Mouse (Mus musculus) urinary bladder, postnatal 14 days (tissue): ENCODE results near the gene Kat5.

Source experiments
- DNase-seq: peaks from one replicate; pipeline ENCODE4 v3.0.0; 2021; ENCODE audit warnings: low spot score

Kat5 gene

DNA sequence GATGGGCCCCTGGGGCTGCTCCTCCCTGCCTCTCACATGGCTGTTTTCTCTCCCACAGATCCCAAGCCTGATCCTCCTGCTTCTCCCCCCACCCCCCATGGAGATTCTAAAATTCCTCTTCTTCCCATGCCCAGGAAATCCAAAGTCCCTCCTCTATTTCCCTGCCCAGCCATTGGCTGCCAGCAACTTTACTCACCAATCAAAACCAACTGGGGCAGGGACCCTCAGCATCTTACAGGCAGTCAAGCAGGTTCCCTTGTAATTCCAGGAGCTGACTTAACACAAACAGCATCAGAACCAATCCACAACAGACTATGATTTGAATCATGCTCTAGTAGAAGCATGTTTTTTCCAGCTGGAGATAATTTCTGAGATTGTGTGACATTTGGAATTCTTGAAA is 19.9 kb upstream of the Kat5 start:
- no peak for DNase-seq

DNA sequence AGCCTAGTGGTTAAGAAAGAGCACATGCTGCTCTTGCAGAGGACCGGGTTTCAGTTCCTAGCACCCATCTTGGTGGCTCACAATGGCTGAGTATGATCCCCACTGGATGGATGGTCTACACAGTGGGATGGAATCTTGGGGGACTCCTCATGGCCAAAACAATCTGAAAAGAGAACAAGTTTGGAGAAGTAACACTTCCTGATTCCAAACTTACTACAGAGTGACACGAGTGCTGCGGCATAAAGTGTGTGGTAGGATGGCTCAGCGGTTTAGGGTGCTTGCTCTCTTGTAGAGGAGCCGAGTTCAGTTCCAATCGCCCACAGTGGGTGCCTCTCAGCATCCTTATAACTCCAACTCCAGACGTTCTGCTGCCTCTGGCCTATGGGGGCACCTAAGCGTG is 15.3 kb upstream of the Kat5 start:
- no peak for DNase-seq

DNA sequence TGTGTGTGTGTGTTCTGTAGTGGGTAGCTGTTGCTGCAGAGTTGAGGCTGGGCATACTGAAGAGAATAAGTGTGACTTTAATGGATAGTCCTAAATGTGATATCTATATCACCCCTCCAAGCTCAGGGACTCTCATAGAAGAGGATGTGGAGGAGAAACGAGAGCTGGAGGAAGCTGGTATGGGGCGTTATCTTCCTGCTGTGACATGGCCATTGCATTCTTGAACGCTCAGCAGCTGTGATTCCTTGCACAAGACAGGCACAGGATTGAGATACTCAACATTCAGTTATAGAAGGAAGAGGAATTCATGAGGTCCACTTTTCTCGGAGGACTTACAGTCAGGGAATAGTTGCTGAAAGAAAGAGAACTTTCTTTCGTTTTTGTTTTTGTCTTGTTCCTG is 11.8 kb upstream of the Kat5 start:
- no peak for DNase-seq

DNA sequence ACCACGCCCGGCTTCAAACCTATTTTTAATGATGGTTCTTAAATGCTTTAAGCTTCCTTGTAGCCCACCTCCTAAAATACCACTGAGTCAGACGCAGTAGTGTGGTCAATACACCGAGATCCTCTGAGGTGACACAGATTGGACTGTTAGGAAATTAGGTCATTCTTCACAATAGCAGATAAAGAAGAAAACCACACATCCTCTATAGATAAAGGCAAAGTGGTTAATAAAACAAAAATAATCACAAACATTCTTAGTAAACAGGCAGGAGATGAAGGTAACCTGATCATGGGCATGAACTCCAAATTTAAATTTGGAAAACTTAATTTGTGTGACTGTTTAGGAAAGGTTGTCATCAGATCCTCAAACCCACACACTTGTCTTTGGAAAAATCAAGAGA is 10.0 kb upstream of the Kat5 start:
- DNase-seq = no peak

DNA sequence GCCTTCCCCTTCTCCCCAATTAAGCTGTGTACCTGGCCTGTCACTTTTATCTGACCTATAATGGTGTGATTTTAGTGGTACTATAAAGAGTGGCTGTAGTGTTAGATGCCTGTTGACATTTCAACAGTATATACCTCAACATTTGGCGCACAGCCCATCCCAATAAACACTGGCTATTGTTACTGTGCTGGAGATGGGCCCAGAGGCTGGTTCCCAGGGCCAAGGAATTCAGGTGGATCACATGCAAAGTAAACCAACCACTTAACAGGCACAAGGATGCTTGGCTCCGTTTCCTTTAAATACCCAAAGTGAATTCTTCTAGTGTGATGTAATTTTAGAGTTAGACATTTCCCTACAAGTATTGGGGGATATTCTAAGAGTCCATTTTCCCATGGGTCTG is 4.9 kb upstream of the Kat5 start:
- DNase-seq = no peak

DNA sequence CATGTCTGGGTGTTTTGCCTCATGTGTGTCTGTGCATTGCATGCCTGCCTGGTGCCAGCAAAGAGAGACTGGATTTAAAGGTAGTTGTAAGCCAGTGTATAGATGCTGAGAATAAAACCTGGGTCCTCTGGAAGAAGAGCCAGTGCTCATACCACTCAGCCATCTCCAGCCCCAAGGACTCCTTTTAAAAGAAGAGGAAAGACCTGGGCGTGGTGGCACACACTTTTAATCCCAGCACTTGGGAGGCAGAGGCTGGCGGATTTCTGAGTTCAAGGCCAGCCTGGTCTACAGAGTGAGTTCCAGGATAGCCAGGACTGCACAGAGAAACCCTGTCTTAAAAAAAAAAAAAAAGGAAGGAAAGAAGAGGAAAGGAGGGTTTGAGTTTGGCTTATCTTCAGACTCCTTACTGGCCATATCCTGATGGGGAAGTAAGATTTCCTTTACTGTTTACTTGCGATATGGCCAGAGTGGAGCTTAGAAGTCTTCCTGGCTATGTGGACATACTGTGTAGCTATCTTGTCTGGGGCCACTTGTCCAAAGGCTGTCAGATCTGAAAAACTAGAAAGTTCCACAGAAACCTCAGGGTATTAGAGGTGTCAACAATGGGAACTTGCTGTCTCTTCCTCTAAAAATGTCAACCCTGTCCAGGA is 2.9 kb upstream of the Kat5 start:
- DNase-seq = no peak

DNA sequence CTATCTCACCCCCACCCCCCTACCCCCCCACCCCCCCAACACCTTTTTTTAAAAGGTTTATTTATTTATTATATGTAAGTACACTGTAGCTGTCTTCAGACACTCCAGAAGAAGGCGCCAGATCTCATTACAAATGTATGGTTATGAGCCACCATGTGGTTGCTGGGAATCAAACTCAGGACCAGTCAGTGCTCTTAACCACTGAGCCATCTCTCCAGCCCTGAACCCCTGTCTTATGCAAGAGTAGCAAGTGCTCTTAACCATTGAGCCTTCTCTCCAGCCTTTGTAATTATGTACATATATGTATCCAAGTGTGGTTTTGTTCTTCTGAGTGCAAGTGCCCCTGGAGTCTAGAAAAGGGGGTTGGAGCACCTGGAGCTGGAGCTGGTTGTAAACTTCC is 1.9 kb upstream of the Kat5 start:
- DNase-seq = no peak

DNA sequence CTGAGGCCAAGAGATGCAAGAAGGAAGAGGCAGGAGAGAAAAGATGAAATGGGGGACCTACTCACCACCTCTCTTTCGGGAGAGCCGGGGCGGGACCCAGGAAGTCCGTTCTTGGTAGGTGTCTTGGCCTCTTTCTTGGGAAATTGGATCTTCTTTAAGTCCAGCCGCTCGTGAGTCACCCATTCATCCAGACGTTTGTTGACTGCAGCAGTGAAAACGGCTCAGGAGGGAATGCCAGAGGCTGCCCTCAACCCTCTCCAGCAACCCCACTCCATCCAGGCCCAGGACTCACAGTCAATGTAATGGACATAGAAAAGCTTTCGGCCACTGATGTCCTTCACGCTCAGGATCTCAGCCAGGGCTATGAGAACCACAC is 878 bp downstream of the Kat5 start:
- DNase-seq = no peak

DNA sequence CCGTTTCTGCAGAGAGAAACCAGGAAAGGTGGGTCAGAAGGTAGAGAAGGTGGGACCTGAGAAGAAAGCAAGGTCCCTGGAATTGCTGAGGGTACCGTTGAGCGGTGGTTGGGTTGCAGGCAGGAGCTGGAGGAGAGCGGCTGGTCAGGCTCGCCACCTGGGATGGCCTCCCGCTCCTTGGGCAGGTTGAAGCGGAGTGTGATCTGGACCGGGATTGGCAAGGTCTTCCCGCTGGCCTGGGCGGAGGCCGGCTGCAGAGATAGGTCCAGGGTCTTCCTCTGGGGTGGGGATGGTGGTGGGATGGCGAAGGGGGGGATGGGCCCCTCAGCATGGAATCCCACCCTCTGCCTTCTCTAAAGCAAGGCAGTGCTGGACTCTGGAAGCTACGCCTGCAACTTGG is 1.3 kb downstream of the Kat5 start:
- DNase-seq = no peak

DNA sequence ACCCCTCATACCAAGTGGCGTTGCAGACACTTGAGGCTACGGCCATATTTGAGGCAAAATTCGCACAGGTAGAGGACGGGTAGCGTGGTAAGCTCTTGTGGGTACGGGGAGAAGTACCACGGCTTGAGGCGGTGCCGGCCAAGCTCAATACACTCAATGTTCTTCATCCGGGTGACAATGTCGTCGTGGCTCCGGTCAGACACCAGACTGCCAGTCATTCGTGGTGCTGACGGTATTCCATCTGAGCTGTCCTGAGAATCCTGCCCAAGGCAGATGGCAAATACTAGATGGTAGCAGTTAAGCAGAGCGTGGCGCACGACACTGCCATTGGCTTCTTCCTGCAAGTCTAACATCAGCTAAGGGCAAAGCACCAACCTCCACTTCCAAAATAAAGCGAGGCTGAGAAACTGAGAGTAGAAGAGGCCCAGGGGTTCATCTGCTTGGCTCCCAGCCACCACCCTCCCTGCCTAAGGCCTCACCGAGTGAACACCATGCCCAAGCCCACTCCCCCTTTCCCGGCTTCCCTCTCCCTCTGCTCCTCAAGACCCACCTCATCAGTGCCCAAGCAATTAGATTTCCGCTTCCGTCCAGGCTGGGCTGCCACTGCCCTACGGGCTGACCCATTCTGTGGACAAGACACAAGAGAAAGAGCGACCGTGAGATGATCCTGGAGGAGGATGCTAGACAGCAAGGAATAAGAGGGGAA is 2.2 kb downstream of the Kat5 start:
- DNase-seq = no peak

DNA sequence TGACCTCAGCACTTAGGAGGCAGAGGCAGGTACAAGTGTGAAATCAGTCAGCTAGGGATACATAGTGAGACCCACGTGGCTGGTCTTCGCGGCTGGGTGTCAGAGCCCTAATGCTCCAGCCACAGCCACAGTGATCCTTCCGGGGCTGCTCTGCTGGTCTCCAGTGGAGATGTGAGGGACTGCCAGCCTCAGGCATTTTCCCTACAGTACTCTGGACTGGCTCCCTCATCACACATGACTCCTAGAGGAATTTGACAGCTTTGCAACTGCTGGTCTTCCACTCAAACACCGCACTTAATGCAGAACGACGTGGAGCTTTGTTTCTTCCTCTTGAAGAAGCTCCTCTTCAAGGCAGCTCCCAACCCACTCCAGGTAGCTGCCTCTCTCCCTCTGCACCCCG is 3.8 kb downstream of the Kat5 start:
- DNase-seq = no peak

DNA sequence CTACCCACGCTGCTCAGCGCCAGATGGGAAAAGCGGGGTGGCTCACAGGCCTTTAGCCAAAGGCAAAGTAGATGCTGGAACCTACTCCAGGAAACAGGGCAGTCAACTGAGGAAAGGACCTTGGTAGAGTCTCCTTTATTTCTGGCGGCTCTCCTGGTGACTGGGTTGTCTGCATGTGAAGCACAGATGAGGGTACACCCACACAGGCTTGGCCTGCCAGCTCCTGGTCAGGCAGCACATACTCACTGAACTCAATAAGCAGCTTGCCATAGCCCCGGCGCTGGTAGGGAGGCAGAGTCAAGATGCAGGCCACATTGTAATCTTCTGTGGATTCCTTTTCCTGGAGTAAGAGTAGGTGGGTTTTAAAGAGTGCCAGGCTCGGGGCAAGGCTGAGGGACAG is 4.9 kb downstream of the Kat5 start:
- no peak for DNase-seq

DNA sequence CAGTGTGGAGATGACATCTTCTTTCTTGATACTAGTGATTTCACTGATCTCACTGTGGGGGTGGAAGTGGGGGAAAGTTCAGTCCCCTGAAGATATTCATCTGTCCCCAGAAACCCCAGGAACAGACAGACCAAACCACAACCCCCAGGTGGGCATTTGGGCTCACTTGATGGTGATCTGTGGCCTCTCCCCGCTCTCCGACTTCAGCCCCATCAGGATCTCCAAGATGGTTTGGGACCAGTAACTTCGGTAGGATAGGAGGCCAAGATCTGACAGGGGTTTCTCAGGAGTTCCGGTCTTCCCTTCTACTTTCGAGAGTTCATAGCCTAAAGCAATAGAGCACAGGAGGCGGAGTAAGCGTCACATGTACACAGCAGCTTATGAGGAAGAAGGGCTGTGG is 6.4 kb downstream of the Kat5 start:
- no peak for DNase-seq

DNA sequence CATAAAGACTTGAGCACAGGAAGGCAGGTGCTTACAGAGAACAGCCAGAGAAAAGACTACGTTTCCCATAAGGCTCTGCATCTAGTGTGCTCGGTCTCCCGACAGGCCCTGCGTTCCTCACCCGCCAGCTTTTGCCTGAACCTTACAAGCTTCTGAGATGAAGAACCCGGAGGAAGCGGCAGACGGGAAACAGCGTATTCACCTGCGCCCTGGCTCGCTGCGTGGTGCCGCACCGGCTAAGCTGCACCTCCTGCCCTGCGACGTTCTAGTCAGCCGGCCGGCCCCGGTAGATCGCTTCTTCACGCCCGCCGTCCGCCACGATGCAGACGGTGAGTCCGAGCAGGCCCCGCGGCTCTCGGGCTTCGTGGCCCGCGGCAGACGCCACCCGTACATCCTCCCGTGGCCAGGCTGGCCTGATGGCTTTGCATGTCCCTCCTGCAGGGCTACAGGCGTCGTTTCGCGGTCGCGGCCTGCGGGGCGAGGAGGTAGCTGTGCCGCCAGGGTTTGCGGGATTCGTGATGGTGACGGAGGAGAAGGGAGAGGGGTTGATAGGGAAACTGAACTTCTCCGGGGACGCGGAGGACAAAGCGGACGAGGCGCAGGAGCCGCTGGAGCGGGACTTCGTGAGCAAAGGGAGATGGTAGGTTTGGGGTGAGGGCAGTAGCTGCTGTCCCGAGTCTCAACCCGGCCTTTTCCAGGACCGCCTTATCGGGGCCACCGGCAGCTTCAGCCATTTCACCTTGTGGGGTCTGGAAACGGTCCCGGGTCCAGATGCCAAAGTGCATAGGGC is 8.1 kb downstream of the Kat5 start, which contains the start of gene Rnaseh2c:
Gene Rnaseh2c (plus strand): TSS at position 122 of the 790 bp plus-strand sequence.
- DNase-seq = peak; percentile 77

DNA sequence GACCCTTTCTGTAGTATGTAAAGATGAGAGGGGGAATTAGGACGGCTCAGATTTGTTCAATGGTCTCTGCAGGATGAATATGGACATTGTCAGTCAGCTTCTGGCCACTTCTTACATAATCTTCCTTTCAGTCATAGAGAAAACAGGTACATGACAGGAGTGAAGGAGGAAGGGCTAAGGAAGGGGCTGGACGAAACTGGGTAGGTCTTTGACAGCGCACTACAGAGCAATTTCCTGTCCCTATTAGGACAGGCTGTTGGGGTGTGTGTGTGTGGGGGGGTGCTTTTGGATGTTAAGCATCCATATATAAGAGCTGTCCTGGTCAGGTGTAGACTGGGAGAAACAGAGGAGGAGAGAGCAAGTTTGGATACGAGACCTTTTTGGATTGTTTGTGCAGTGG is 10.8 kb downstream of the Kat5 start:
- no peak for DNase-seq

DNA sequence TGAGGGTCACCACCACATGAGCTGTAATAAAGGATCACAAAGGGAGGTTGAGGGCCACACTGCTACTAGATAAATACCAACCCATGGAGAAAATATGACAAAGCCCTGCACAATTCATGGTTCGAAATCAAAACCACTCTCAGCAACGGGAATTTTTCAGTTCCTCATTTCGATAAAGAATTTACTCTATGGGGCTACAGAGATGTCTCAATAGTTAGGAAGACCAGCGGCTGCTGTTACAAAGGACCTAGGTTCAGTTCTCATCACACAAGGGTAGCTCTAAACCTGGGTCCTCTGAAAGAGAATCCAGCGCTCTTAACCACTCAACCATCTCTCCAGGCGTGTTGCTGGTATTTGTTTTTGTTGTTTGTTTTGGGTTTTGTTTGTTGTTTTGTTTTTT is 18.1 kb downstream of the Kat5 start:
- DNase-seq = no peak

DNA sequence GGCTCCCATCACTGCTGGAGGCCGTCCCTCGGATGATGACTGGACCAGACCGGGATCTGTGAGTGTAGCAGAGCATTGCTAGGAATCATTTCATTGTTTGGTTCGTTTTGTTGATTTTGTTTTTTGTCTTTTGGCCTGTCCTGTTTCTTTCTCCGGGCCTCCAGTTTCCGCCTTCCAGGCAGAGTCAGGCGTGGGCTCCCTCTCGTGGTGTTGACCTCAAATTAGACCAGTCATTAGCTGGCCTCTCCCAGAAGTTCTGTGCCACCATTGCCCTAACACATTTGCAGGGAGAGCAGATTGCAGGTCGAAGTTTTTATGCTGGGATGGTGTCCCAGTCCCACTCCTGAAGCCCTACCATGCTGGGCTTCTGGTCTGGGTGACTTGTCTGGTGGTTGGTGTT is 20.9 kb downstream of the Kat5 start:
- DNase-seq = no peak

DNA sequence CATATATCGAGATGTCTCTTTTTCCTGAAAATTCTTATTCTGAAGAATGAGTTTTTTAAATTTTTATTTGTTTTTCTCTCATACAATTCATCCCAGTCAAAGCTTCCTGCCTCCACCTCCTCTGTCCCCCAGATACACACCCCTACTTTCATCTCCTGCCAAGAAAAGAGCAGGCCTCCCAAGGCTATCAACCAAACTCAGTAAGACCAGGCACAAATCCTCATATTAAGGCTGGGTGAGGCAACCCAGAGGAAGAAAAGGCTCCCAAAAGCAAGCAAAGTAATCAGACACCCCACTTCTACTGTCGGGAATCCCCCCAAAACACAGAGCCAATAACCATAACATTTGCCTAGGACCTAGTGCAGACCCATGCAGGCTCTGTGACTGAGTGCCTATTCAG is 28.0 kb downstream of the Kat5 start:
- no peak for DNase-seq

DNA sequence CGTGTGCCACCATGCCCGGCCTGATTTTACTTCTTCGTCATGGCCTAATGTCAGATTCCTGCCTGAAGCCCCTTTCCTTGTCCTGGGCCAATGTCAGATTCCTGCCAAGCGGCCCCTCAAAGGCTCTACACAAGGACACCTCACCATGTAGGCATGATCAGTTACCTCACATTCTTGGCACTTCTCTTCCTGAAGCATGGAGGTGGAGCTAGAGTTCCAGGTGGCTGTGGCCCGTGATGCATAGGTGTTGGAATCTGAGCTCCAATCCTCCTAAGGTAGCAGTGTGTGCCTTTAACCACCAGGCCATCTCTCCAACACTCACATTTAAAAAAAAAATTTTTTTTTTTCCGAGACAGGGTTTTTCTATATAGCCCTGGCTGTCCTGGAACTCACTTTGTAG is 29.3 kb downstream of the Kat5 start:
- DNase-seq = no peak

DNA sequence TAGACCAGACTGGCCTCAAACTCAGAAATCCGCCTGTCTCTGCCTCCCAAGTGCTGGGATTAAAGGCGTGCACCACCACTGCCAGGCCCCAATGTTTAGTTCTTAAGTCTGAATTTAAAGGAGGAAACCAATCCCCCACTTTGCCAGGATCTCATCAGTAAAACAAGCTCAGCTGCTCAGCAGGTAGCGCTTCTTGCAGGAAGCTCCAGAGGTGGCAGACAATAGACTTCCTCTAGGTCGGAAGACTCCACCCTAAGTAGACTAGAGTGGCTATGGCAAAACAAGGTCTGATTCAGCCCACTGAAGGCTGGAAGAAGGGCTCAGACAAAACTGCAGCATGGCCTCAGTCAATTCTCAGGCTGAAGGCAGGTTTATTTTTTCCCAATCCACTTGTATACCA is 30.1 kb downstream of the Kat5 start:
- no peak for DNase-seq

DNA sequence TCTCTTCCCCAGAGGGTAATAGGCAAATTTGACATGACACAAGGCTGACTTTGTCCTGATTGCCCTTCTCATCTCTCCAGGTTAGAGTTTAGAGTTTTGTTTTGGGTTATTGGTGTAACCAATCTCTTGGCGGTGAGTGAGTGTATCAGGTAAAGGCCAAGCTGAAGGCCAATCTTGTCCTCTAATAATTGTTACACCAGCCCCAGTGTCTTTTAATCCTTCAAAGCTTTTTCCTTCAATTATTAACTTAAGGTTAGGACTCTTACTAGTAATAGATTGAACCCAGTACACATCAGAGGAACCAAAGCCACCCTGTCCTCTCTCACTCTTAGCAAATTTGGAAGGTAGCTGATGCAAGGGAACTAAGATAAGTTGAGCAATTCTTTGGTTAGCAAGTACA is 34.7 kb downstream of the Kat5 start:
- no peak for DNase-seq

DNA sequence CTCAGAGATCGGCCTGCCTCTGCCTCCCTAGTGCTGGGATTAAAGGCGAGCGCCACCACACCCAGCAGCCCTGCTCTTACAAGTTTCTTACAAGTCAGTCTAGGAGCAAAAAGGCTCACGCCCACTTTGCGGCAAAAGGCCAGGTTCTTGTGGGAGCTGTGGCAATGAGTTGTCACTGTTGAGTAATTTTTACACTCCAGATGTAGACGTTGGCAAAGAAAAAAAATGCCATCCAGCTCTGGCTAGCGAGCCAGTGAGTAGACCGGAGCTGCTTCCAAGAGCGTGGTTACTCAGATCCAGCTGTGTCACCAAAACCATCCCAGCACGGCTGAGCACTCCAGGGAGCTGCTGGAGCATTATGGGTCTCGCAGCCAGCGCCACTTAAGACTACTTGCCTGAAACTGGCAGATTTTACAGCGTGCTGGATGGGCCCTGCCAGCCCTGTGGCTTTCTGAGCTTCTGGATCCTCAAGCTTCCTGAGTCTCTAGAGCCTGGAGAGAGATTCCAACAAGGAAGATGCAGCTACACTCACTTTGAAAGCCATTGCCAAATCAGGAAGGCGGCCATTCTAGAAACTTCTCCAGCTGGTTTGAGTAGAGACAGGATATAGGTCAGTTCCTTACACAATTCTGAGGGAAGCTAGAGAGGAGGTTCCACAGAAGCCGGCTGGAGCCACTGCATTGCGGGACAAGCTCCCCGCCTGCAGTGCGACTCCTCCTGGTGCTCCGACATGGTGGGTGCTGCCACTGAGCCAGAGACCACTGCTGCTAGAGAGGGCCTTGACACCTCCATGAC is 37.5 kb downstream of the Kat5 start:
- no peak for DNase-seq

DNA sequence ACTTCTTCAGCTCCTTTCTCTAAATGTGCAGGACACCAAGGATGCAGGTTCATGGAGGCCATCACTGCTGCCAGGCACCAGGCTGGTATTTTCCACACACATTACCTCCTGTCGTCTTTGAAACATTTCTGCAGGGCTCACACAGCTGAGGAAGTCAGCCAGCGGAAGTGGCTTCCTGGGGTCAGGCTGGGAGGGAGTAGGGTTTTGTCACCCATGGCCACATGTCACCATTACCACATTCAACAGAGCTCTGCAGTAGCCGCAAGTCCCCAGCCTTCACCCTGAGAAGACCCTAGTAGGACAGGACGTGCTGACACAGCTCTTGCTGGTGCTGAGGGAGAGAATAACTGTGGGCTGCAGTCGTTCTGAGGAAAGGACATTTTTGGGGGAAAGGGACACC is 38.2 kb downstream of the Kat5 start:
- no peak for DNase-seq
